Mouse (Mus musculus): ENCODE measurements around the gene Wfdc5. TPM values are rescaled to one million over a fixed set of nuclear protein-coding genes. Genes with fewer than 3 reads are reported as not detected.

Gene Wfdc5
- polyA plus RNA-seq, 1 experiment, result 0.65 TPM

GRCm38 (mm10) chr2:164192279-164192678 is 9.7 kb upstream of the Wfdc5 start:
- Histone ChIP-seq H3K36me3 (ENCODE audit: control insufficient read depth, insufficient read depth, low read length) (no peaks in the 10 kb centered on the region), H3K4me1 (replicated peaks; ENCODE audit: control insufficient read depth, insufficient read depth, low read length) (no peaks in the 10 kb centered on the region), H3K4me3 (ENCODE audit: control insufficient read depth, insufficient read depth, low read length) (no peak overlapping the region), H3K27me3 (ENCODE audit: control insufficient read depth, insufficient read depth, low read length) (no peaks in the 10 kb centered on the region), H3K27ac (ENCODE audit: control insufficient read depth, insufficient read depth, low read length) (no peak overlapping the region)
- DNase-seq, result no peak
- TF ChIP-seq CTCF (IDR thresholded peaks at IDR 0.05; ENCODE audit: borderline replicate concordance, control insufficient read depth, extremely low read depth, insufficient read depth, low read length, poor library complexity) (no peak), POLR2A (IDR thresholded peaks at IDR 0.05; ENCODE audit: control insufficient read depth, extremely low read depth, insufficient read depth, low read length, poor library complexity) (no peak)

GRCm38 (mm10) chr2:164190576-164190975 is 8.0 kb upstream of the Wfdc5 start, which contains the start of gene Wfdc12:
Wfdc12 (minus strand) TSS chr2:164190608.
- TF ChIP-seq CTCF (IDR thresholded peaks at IDR 0.05; ENCODE audit: borderline replicate concordance, control insufficient read depth, extremely low read depth, insufficient read depth, low read length, poor library complexity), result no peak
- TF ChIP-seq POLR2A (IDR thresholded peaks at IDR 0.05; ENCODE audit: control insufficient read depth, extremely low read depth, insufficient read depth, low read length, poor library complexity), result no peak
- no peak for DNase-seq
- H3K27me3 ChIP-seq (ENCODE audit: control insufficient read depth, insufficient read depth, low read length), result no peaks in the 10 kb centered on the region
- no peaks in the 10 kb centered on the region for H3K4me1 ChIP-seq (replicated peaks; ENCODE audit: control insufficient read depth, insufficient read depth, low read length)
- no peaks in the 10 kb centered on the region for H3K36me3 ChIP-seq (ENCODE audit: control insufficient read depth, insufficient read depth, low read length)
- no peak within 1 kb of the TSS for H3K27ac ChIP-seq (ENCODE audit: control insufficient read depth, insufficient read depth, low read length)
- no peak within 1 kb of the TSS for H3K4me3 ChIP-seq (ENCODE audit: control insufficient read depth, insufficient read depth, low read length)
- 88% methylated on average over 6 of the region's 6 CpGs for WGBS

GRCm38 (mm10) chr2:164188722-164189121 is 6.2 kb upstream of the Wfdc5 start:
- Histone ChIP-seq H3K36me3 (ENCODE audit: control insufficient read depth, insufficient read depth, low read length) (no peaks in the 10 kb centered on the region), H3K4me1 (replicated peaks; ENCODE audit: control insufficient read depth, insufficient read depth, low read length) (peaks cover 4% of the 10 kb centered on the region; the same call in 1 of the 2 replicates), H3K4me3 (ENCODE audit: control insufficient read depth, insufficient read depth, low read length) (no peak overlapping the region), H3K27ac (ENCODE audit: control insufficient read depth, insufficient read depth, low read length) (no peak overlapping the region), H3K27me3 (ENCODE audit: control insufficient read depth, insufficient read depth, low read length) (no peaks in the 10 kb centered on the region)
- TF ChIP-seq POLR2A (IDR thresholded peaks at IDR 0.05; ENCODE audit: control insufficient read depth, extremely low read depth, insufficient read depth, low read length, poor library complexity), result no peak
- peak; percentile 80; the same call in 1 of the 2 replicates for TF ChIP-seq CTCF (IDR thresholded peaks at IDR 0.05; ENCODE audit: borderline replicate concordance, control insufficient read depth, extremely low read depth, insufficient read depth, low read length, poor library complexity)
- 29% methylated on average over 5 of the region's 5 CpGs for WGBS
- peak; percentile 20 for DNase-seq

- TF ChIP-seq CTCF (IDR thresholded peaks at IDR 0.05; ENCODE audit: borderline replicate concordance, control insufficient read depth, extremely low read depth, insufficient read depth, low read length, poor library complexity) (no peak), POLR2A (IDR thresholded peaks at IDR 0.05; ENCODE audit: control insufficient read depth, extremely low read depth, insufficient read depth, low read length, poor library complexity) (no peak)
- Histone ChIP-seq H3K4me1 (replicated peaks; ENCODE audit: control insufficient read depth, insufficient read depth, low read length) (peaks cover 4% of the 10 kb centered on the region; the same call in 1 of the 2 replicates), H3K27me3 (ENCODE audit: control insufficient read depth, insufficient read depth, low read length) (no peaks in the 10 kb centered on the region), H3K4me3 (ENCODE audit: control insufficient read depth, insufficient read depth, low read length) (no peak overlapping the region), H3K36me3 (ENCODE audit: control insufficient read depth, insufficient read depth, low read length) (no peaks in the 10 kb centered on the region), H3K27ac (ENCODE audit: control insufficient read depth, insufficient read depth, low read length) (no peak overlapping the region)
- WGBS, result 48% methylated on average over 9 of the region's 9 CpGs
- no peak for DNase-seq
These were observed 1.7 kb upstream of the Wfdc5 start for GRCm38 (mm10) chr2:164184145-164184719.

- 90% methylated on average over 9 of the region's 9 CpGs for WGBS
- Histone ChIP-seq H3K4me1 (replicated peaks; ENCODE audit: control insufficient read depth, insufficient read depth, low read length) (peaks cover 4% of the 10 kb centered on the region; the same call in 1 of the 2 replicates), H3K4me3 (ENCODE audit: control insufficient read depth, insufficient read depth, low read length) (no peak overlapping the region), H3K36me3 (ENCODE audit: control insufficient read depth, insufficient read depth, low read length) (no peaks in the 10 kb centered on the region), H3K27me3 (ENCODE audit: control insufficient read depth, insufficient read depth, low read length) (no peaks in the 10 kb centered on the region), H3K27ac (ENCODE audit: control insufficient read depth, insufficient read depth, low read length) (no peak overlapping the region)
- TF ChIP-seq POLR2A (IDR thresholded peaks at IDR 0.05; ENCODE audit: control insufficient read depth, extremely low read depth, insufficient read depth, low read length, poor library complexity) (no peak), CTCF (IDR thresholded peaks at IDR 0.05; ENCODE audit: borderline replicate concordance, control insufficient read depth, extremely low read depth, insufficient read depth, low read length, poor library complexity) (no peak)
- no peak for DNase-seq
These were observed 798 bp upstream of the Wfdc5 start for GRCm38 (mm10) chr2:164183340-164183739.

- Histone ChIP-seq H3K36me3 (ENCODE audit: control insufficient read depth, insufficient read depth, low read length) (no peaks in the 10 kb centered on the region), H3K27ac (ENCODE audit: control insufficient read depth, insufficient read depth, low read length) (no peak overlapping the region), H3K4me1 (replicated peaks; ENCODE audit: control insufficient read depth, insufficient read depth, low read length) (peaks cover 4% of the 10 kb centered on the region; the same call in 1 of the 2 replicates), H3K27me3 (ENCODE audit: control insufficient read depth, insufficient read depth, low read length) (no peaks in the 10 kb centered on the region), H3K4me3 (ENCODE audit: control insufficient read depth, insufficient read depth, low read length) (no peak overlapping the region)
- TF ChIP-seq CTCF (IDR thresholded peaks at IDR 0.05; ENCODE audit: borderline replicate concordance, control insufficient read depth, extremely low read depth, insufficient read depth, low read length, poor library complexity), result no peak
- 93% methylated on average over 4 of the region's 4 CpGs for WGBS
- no peak for DNase-seq
These were observed 1.8 kb downstream of the Wfdc5 start for GRCm38 (mm10) chr2:164180770-164181169.

GRCm38 (mm10) chr2:164180124-164180523 is 2.4 kb downstream of the Wfdc5 start:
- Histone ChIP-seq H3K36me3 (ENCODE audit: control insufficient read depth, insufficient read depth, low read length) (no peaks in the 10 kb centered on the region), H3K27ac (ENCODE audit: control insufficient read depth, insufficient read depth, low read length) (no peak overlapping the region), H3K4me1 (replicated peaks; ENCODE audit: control insufficient read depth, insufficient read depth, low read length) (peaks cover 4% of the 10 kb centered on the region; the same call in 1 of the 2 replicates), H3K4me3 (ENCODE audit: control insufficient read depth, insufficient read depth, low read length) (no peak overlapping the region), H3K27me3 (ENCODE audit: control insufficient read depth, insufficient read depth, low read length) (no peaks in the 10 kb centered on the region)
- peak; percentile 35 for DNase-seq
- TF ChIP-seq CTCF (IDR thresholded peaks at IDR 0.05; ENCODE audit: borderline replicate concordance, control insufficient read depth, extremely low read depth, insufficient read depth, low read length, poor library complexity) (peak; percentile 60; the same call in 1 of the 2 replicates), POLR2A (IDR thresholded peaks at IDR 0.05; ENCODE audit: control insufficient read depth, extremely low read depth, insufficient read depth, low read length, poor library complexity) (no peak)
- WGBS, result 47% methylated on average over 3 of the region's 3 CpGs

Measured in thymus, adult 2 months (tissue).